Mouse (Mus musculus) C2C12 (cell line): ENCODE data around the gene Itpr1.

ENCODE experiments used
- CEBPB ChIP-seq: IDR thresholded peaks from one replicate; pipeline ENCODE4 v1.6.1; 2011; ENCODE audit warnings: low read depth, mild to moderate bottlenecking, control low read depth, moderate library complexity
- CTCF ChIP-seq: IDR thresholded peaks from one replicate; pipeline ENCODE4 v1.5.1; 2011; ENCODE audit not compliant: control insufficient read depth, insufficient read depth, insufficient read length

DNA sequence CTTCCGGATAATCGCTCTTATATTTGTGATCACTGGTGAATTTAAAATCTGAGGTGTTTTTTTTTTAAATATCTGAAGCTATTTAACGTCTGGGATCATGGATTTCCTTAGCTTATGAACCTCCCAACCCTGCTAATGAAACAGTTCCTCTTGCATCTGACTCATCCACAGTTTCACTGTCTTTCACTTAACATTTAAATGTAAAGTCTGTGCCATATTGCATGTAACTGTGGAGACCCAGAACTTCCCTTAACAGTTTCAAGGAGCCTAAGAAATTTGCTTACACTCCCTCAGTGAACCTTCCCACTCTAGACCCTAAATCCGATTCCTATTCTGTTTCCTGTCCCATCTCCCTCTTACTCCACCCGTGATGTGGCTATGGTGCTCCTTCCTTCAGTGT lies 342.0 kb downstream of the Itpr1 start:
- TF ChIP-seq CEBPB (no peak), CTCF (no peak)
